In genomic region chr15:9078481-9079300, GRCm38 (mm10) we compare ENCODE assay signal across 10 mouse cellular contexts. TPM values are rescaled to one million over a fixed set of nuclear protein-coding genes. Genes with fewer than 3 reads are reported as not detected.
DNase-seq lines count a peak whose midpoint lies in the region; ATAC-seq and TF ChIP-seq lines count a peak whose summit lies in the region.
"Had no signal": no experiment of that assay in that cellular context is flagged by ENCODE, and none has a peak within 500 bp of the region (broad histone marks: within the 10 kb centered on the region; RNA-seq: fewer than 3 reads in every experiment).

No protein-coding gene starts in this region.

- peak; percentile 84 for TF ChIP-seq EP300 in liver, postnatal 0 days (IDR thresholded peaks at IDR 0.05; ENCODE audit: low read depth)

- H3K27ac ChIP-seq in kidney, adult 2 months (ENCODE audit: insufficient read depth, low read depth, low read length): peak overlapping the region; percentile 73
- peak overlapping the region; percentile 52; the same call in 1 of the 2 replicates for H3K27ac ChIP-seq in brown adipose tissue, adult 24 weeks (replicated peaks; ENCODE audit: low read depth, low read length)
- H3K27ac ChIP-seq in heart, embryonic 14.5 days (replicated peaks in 1 of 2; ENCODE audit: control insufficient read depth in 1 of 2, insufficient read depth in 1 of 2, low read depth in 2 of 2, low read length in 2 of 2): peak overlapping the region; percentile 84 to 95
- H3K27ac ChIP-seq in liver, postnatal 0 days (ENCODE audit: low read depth): peak overlapping the region; percentile 97
- H3K27ac ChIP-seq: forebrain, embryonic 12.5 days had no signal

- TF ChIP-seq POLR2A in kidney, adult 2 months (IDR thresholded peaks at IDR 0.05; ENCODE audit: low read depth, low read length): no peak

- H3K27me3 ChIP-seq in kidney, adult 2 months (replicated peaks; ENCODE audit: control insufficient read depth, insufficient read depth, low read length): no peaks in the 10 kb centered on the region
- H3K27me3 ChIP-seq in heart, embryonic 14.5 days (ENCODE audit: control insufficient read depth, insufficient read depth, low read length): no peaks in the 10 kb centered on the region
- H3K27me3 ChIP-seq in liver, postnatal 0 days (ENCODE audit: insufficient read depth, low read length): no peaks in the 10 kb centered on the region
- H3K27me3 ChIP-seq: forebrain, embryonic 12.5 days had no signal

- WGBS in kidney, adult 2 months: 68% methylated on average over 12 of the region's 12 CpGs
- WGBS in heart, embryonic 14.5 days: 17% methylated on average over 12 of the region's 12 CpGs
- WGBS in liver, postnatal 0 days (ENCODE audit: insufficient replicate concordance): 35% methylated on average over 12 of the region's 12 CpGs

- H3K4me1 ChIP-seq in kidney, adult 2 months (ENCODE audit: control insufficient read depth, insufficient read depth, low read length): peaks cover 16% of the 10 kb centered on the region
- H3K4me1 ChIP-seq in brown adipose tissue, adult 24 weeks (ENCODE audit: control insufficient read depth, insufficient read depth, insufficient read length, low read length): peaks cover 5% of the 10 kb centered on the region
- H3K4me1 ChIP-seq in heart, embryonic 14.5 days (ENCODE audit: control insufficient read depth in 2 of 2, insufficient read depth in 2 of 2, low read length in 2 of 2): peaks cover 46 to 78% of the 10 kb centered on the region in 2 experiments
- H3K4me1 ChIP-seq in liver, postnatal 0 days (ENCODE audit: insufficient read depth): peaks cover 59% of the 10 kb centered on the region

- H3K9me3 ChIP-seq in heart, embryonic 14.5 days (ENCODE audit: control insufficient read depth, low read length): no peaks in the 10 kb centered on the region
- no peaks in the 10 kb centered on the region for H3K9me3 ChIP-seq in liver, postnatal 0 days (ENCODE audit: low read length)
- H3K9me3 ChIP-seq: forebrain, embryonic 12.5 days had no signal

- ATAC-seq in heart, embryonic 14.5 days (ENCODE audit: insufficient number of reproducible peaks, insufficient read depth, low FRiP score, low read depth): peak; percentile 58
- peak; percentile 65 for ATAC-seq in liver, postnatal 0 days

- peak overlapping the region; percentile 47 for H3K9ac ChIP-seq in heart, embryonic 14.5 days (ENCODE audit: low read length)
- peak overlapping the region; percentile 62 for H3K9ac ChIP-seq in liver, postnatal 0 days (replicated peaks)
- H3K9ac ChIP-seq: forebrain, embryonic 12.5 days had no signal

- peak overlapping the region; percentile 57 for H3K4me2 ChIP-seq in heart, embryonic 14.5 days (ENCODE audit: low read length)
- H3K4me2 ChIP-seq in liver, postnatal 0 days (ENCODE audit: low read depth, low read length): peak overlapping the region; percentile 70
- H3K4me2 ChIP-seq: forebrain, embryonic 12.5 days had no signal

- DNase-seq in kidney, adult 2 months: no peak
- DNase-seq in kidney, adult 9 months: no peak
- DNase-seq in liver, postnatal 0 days: peak; percentile 48
- no peak for DNase-seq in thymus, postnatal 14 days
- DNase-seq in embryo, embryonic 9.5 days (ENCODE audit: extremely low spot score): no peak
- no peak for DNase-seq in thymus, postnatal 10 days (ENCODE audit: low spot score in 2 of 2)
- DNase-seq: kidney, postnatal 25 days had no signal

- H3K4me3 ChIP-seq in kidney, adult 2 months (ENCODE audit: insufficient read depth, low read depth, low read length): no peak overlapping the region
- no peak overlapping the region for H3K4me3 ChIP-seq in brown adipose tissue, adult 24 weeks (ENCODE audit: insufficient read depth, low read depth, low read length)
- peak overlapping the region in 1 of 2 experiments; percentile 13; a peak in 1 of 4 replicates for H3K4me3 ChIP-seq in heart, embryonic 14.5 days (ENCODE audit: control insufficient read depth in 1 of 2, insufficient read depth in 1 of 2, low read depth in 1 of 2, low read length in 2 of 2)
- H3K4me3 ChIP-seq in liver, postnatal 0 days (ENCODE audit: low read depth, low read length): peak overlapping the region; percentile 26
- H3K4me3 ChIP-seq: forebrain, embryonic 12.5 days had no signal

- no peak for TF ChIP-seq CTCF in kidney, adult 2 months (conservative IDR thresholded peaks at IDR 0.05; ENCODE audit: insufficient read depth, insufficient read length, low read depth, low read length)
- no peak for TF ChIP-seq CTCF in liver, postnatal 0 days (IDR thresholded peaks at IDR 0.05; ENCODE audit: low read depth)

- H3K36me3 ChIP-seq in kidney, adult 2 months (ENCODE audit: control insufficient read depth, insufficient read depth, low read length): no peaks in the 10 kb centered on the region
- peaks cover 4% of the 10 kb centered on the region; the same call in 1 of the 2 replicates for H3K36me3 ChIP-seq in heart, embryonic 14.5 days (ENCODE audit: control insufficient read depth, insufficient read depth, low read length)
- peaks cover 13% of the 10 kb centered on the region; the same call in 1 of the 2 replicates for H3K36me3 ChIP-seq in liver, postnatal 0 days (replicated peaks; ENCODE audit: insufficient read depth, low read length)
- H3K36me3 ChIP-seq: forebrain, embryonic 12.5 days had no signal

RNA-seq across cellular contexts. Expression of gene Nadk2, which starts 7.6 kb away (rescaled TPM):
- 46.6 and 52.9 TPM in 2 replicates for polyA plus RNA-seq in kidney, adult 2 months (2012; rRNA removed)
- 31.2 and 43.1 TPM in 2 replicates for polyA plus RNA-seq in brown adipose tissue, adult 24 weeks (2012; ENCODE audit: insufficient read depth, insufficient read length, missing spikeins)
- 60.8 and 61.2 TPM in 2 replicates for polyA plus RNA-seq in heart, embryonic 14.5 days (2014; fragmentation: Nextera tagmentation; extraction: Ambion mirVana)
- 57.6 and 59.0 TPM in 2 replicates for polyA plus RNA-seq in liver, postnatal 0 days (2015; fragmentation: Nextera tagmentation; extraction: Ambion mirVana)
